Mouse (Mus musculus) heart, adult 2 months (tissue): ENCODE results near the gene Gm3435.
"Not testable (repeated sequence)": the region's sequence is repeated elsewhere in the genome, so short reads cannot be mapped to it uniquely, and the experiment has no call there.

Experiments
- CTCF ChIP-seq: fragments of 200-600 bp; IDR thresholded peaks from 2 replicates; pipeline ENCODE4 v1.8.1; 2022; ENCODE audit warnings: antibody characterized with exemption, mild to moderate bottlenecking, moderate library complexity
- EP300 ChIP-seq: fragments of 200-500 bp; IDR thresholded peaks from 2 replicates; pipeline ENCODE4 v1.6.1; 2011; ENCODE audit warnings: low read depth, low read length, control low read depth; ENCODE audit not compliant: insufficient read depth
- POLR2A ChIP-seq: fragments of 200-500 bp; IDR thresholded peaks from 2 replicates; pipeline ENCODE4 v1.6.1; 2011; ENCODE audit warnings: mild to moderate bottlenecking, low read depth, low read length, control low read depth; ENCODE audit not compliant: insufficient read depth

GRCm38 (mm10) chr17:15053183-15053828 is 43.3 kb downstream of the Gm3435 start:
- not testable (repeated sequence) for TF ChIP-seq CTCF, POLR2A, EP300
